Mouse (Mus musculus) adrenal gland, adult 2 months (tissue): ENCODE measurements around the gene Slc7a15. TPM values are rescaled to one million over a fixed set of nuclear protein-coding genes. Genes with fewer than 3 reads are reported as not detected.

ENCODE experiments used
- DNase-seq: peaks from one replicate; pipeline ENCODE4 v3.0.0; 2021
- polyA plus RNA-seq: library from polyadenylated mRNA; depleted of rRNA; stranded (reverse); fragments of >200 nt; gene quantifications from 2 replicates; pipeline ENCODE4 v1.2.3, GENCODE M21; 2012; rRNA removed
- total RNA-seq, 2 experiments: library from RNA; stranded (reverse); gene quantifications; 2 replicates each; pipeline ENCODE4 v1.2.3; 2021

The Slc7a15 gene
- total and polyA plus RNA-seq, 3 experiments, result not detected

DNA sequence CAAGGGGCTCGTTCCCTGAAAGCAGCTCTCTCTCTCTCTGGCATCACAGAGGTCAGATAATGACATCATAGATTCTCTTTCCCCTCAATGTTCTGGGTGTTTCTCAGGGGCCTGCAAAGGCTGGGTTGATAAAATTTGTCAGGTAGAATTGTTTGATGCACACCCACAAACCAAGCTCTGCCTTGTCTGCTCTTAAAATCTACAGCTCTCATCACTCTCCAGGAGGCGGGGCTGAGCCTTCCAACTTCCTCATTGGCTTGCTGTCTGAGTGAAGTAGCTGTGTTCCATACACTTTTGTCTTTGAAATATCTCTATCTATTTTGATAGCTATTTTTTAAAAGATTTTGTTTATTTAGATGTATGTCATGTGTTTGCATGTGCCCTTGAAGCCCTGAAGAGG lies 116.7 kb downstream of the Slc7a15 start:
- DNase-seq, result no peak

Other genes with a start within 250 kb of the Slc7a15 start
- 100 to 1,000 TPM; 166 to 261 TPM for gene Rhob, start 99.1 kb downstream of the Slc7a15 start, total RNA-seq
- 497 and 623 TPM in 2 replicates for gene Rhob, start 99.1 kb downstream of the Slc7a15 start, polyA plus RNA-seq
- 100 to 1,000 TPM; 118 to 121 TPM for gene Pum2, start 75.1 kb upstream of the Slc7a15 start, total RNA-seq
- gene Pum2, start 75.1 kb upstream of the Slc7a15 start, polyA plus RNA-seq, result 28.8 and 33.5 TPM in 2 replicates
- 10 to 100 TPM; 14.0 to 20.9 TPM for gene Sdc1, start 172.3 kb upstream of the Slc7a15 start, total RNA-seq
- gene Sdc1, start 172.3 kb upstream of the Slc7a15 start, polyA plus RNA-seq, result 16.4 and 18.0 TPM in 2 replicates